Mouse (Mus musculus) heart, postnatal 25 days (tissue): ENCODE results near the gene Sardh. TPM values are rescaled to one million over a fixed set of nuclear protein-coding genes. Genes with fewer than 3 reads are reported as not detected.

Experiments used
- total RNA-seq, 2 experiments: library from RNA; stranded (reverse); gene quantifications; 2 replicates each; pipeline ENCODE4 v1.2.3; 2021

Sardh gene
- total RNA-seq, 2 experiments from 2014 or later = 9.7 to 10.2 TPM

Other genes starting within 250 kb of the Sardh start
- gene Cacfd1, start 238.4 kb downstream of the Sardh start, total RNA-seq = 10 to 100 TPM; 37.3 to 41.6 TPM
- gene Slc2a6, start 220.3 kb downstream of the Sardh start, total RNA-seq = under 1 TPM; 0.25 to 0.39 TPM
- gene Mymk, start 176.2 kb downstream of the Sardh start, total RNA-seq = not detected
- 10 to 100 TPM; 19.1 to 26.8 TPM for gene Adamtsl2, start 169.0 kb downstream of the Sardh start, total RNA-seq
- gene Fam163b, start 105.8 kb downstream of the Sardh start, total RNA-seq = under 1 TPM; 0.34 to 0.48 TPM
- gene Dbh, start 83.1 kb downstream of the Sardh start, total RNA-seq = 1 to 10 TPM; 2.1 to 2.7 TPM
- 10 to 100 TPM; 12.7 to 13.6 TPM for gene Vav2, start 178.7 kb upstream of the Sardh start, total RNA-seq
- 1 to 10 TPM in 1 of 2 experiments, under 1 TPM in 1; 0.70 to 1.3 TPM for gene Brd3os, start 194.0 kb upstream of the Sardh start, total RNA-seq